Mouse (Mus musculus): ENCODE measurements around the gene Gpr146. TPM values are rescaled to one million over a fixed set of nuclear protein-coding genes. Genes with fewer than 3 reads are reported as not detected.

Gpr146 gene
- polyA plus RNA-seq, 1 experiment, result 11.7 TPM

DNA sequence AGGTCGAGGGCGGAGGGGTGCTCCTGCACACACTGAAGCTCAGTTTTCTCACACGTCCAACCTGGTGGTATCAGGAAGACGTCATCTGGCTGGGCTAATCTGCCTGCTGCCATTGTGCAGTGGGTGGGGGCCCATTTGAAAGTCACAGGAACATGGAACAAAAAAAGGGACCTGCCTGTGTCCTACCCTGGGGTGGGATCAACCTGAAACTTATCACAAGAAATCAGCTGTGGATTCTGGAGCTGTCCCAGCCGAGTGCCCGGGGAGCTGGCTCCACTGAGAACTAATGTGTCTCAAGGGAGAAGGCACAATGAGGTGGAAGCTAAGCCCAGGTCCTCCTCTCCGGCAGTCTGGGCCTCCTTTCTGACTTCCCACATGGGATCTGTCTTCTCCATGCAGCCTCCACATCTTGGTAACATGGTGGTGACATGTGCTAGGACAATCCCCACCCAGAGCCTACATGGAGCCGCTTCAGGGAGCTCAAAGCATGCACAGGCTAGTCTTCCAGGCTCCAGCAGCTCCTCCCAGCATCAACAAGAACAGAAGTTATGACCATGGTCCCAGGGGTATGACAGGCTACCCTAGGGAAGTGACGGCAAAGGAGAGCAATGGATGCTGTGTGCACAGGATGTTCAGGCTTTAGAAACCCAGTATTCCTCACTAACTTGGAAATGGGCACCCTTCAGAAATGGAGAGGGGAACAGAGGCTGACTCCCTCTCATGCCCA lies 56.5 kb downstream of the Gpr146 start:
- Histone ChIP-seq H3K4me2 (ENCODE audit: low read depth) (no peak overlapping the region), H3K36me3 (ENCODE audit: control insufficient read depth, insufficient read depth) (no peaks in the 10 kb centered on the region), H3K4me3 (no peak overlapping the region), H3K27me3 (ENCODE audit: control insufficient read depth, insufficient read depth, insufficient read length) (no peaks in the 10 kb centered on the region), H3ac (ENCODE audit: control insufficient read depth, insufficient read length) (no peak overlapping the region), H3K79me2 (ENCODE audit: control insufficient read depth, insufficient read depth) (no peaks in the 10 kb centered on the region)
- TF ChIP-seq TCF3 (IDR thresholded peaks at IDR 0.05; ENCODE audit: insufficient read length, low read depth) (no peak), USF1 (IDR thresholded peaks at IDR 0.05; ENCODE audit: low read depth) (no peak), POLR2AphosphoS2 (IDR thresholded peaks at IDR 0.05; ENCODE audit: insufficient read length, low read depth) (no peak), CEBPB (IDR thresholded peaks at IDR 0.05; ENCODE audit: insufficient read depth, poor library complexity, severe bottlenecking) (no peak)

GRCm38 (mm10) chr5:139434940-139435339 lies 57.4 kb downstream of the Gpr146 start:
- Histone ChIP-seq H3K27me3 (ENCODE audit: control insufficient read depth, insufficient read depth, insufficient read length) (no peaks in the 10 kb centered on the region), H3K79me2 (ENCODE audit: control insufficient read depth, insufficient read depth) (no peaks in the 10 kb centered on the region), H3K36me3 (ENCODE audit: control insufficient read depth, insufficient read depth) (no peaks in the 10 kb centered on the region), H3ac (ENCODE audit: control insufficient read depth, insufficient read length) (no peak overlapping the region), H3K4me2 (ENCODE audit: low read depth) (no peak overlapping the region), H3K4me3 (no peak overlapping the region)
- TF ChIP-seq TCF3 (IDR thresholded peaks at IDR 0.05; ENCODE audit: insufficient read length, low read depth) (no peak), E2F4 (IDR thresholded peaks at IDR 0.05; ENCODE audit: insufficient read depth) (no peak), TCF12 (IDR thresholded peaks at IDR 0.05; ENCODE audit: insufficient read depth, poor library complexity, severe bottlenecking) (no peak), MAX (IDR thresholded peaks at IDR 0.05; ENCODE audit: low read depth) (no peak), MYOG (IDR thresholded peaks at IDR 0.05; ENCODE audit: control insufficient read depth in 1 of 3, insufficient read depth in 1 of 3, insufficient read length in 2 of 3, low read depth in 2 of 3) (no peak)

- no peak overlapping the region for H3K4me3 ChIP-seq
- no peak for TF ChIP-seq MYOG (IDR thresholded peaks at IDR 0.05; ENCODE audit: control insufficient read depth in 1 of 3, insufficient read depth in 1 of 3, insufficient read length in 2 of 3, low read depth in 2 of 3)
- no peak for TF ChIP-seq SRF (IDR thresholded peaks at IDR 0.05; ENCODE audit: control insufficient read depth, insufficient read length, low read depth)
- TF ChIP-seq E2F4 (IDR thresholded peaks at IDR 0.05; ENCODE audit: insufficient read depth), result no peak
- no peaks in the 10 kb centered on the region for H3K27me3 ChIP-seq (ENCODE audit: control insufficient read depth, insufficient read depth, insufficient read length)
- no peak overlapping the region for H3K4me2 ChIP-seq (ENCODE audit: low read depth)
- no peaks in the 10 kb centered on the region for H3K79me2 ChIP-seq (ENCODE audit: control insufficient read depth, insufficient read depth)
- H3ac ChIP-seq (ENCODE audit: control insufficient read depth, insufficient read length), result no peak overlapping the region
- H3K36me3 ChIP-seq (ENCODE audit: control insufficient read depth, insufficient read depth), result no peaks in the 10 kb centered on the region
Observed at GRCm38 (mm10) chr5:139437769-139438168, 60.3 kb downstream of the Gpr146 start.

GRCm38 (mm10) chr5:139438440-139438839 lies 60.9 kb downstream of the Gpr146 start:
- Histone ChIP-seq H3ac (ENCODE audit: control insufficient read depth, insufficient read length) (no peak overlapping the region), H3K79me2 (ENCODE audit: control insufficient read depth, insufficient read depth) (no peaks in the 10 kb centered on the region), H3K4me3 (no peak overlapping the region), H3K27me3 (ENCODE audit: control insufficient read depth, insufficient read depth, insufficient read length) (no peaks in the 10 kb centered on the region), H3K36me3 (ENCODE audit: control insufficient read depth, insufficient read depth) (no peaks in the 10 kb centered on the region), H3K4me2 (ENCODE audit: low read depth) (no peak overlapping the region)
- TF ChIP-seq E2F4 (IDR thresholded peaks at IDR 0.05; ENCODE audit: insufficient read depth), result no peak

DNA sequence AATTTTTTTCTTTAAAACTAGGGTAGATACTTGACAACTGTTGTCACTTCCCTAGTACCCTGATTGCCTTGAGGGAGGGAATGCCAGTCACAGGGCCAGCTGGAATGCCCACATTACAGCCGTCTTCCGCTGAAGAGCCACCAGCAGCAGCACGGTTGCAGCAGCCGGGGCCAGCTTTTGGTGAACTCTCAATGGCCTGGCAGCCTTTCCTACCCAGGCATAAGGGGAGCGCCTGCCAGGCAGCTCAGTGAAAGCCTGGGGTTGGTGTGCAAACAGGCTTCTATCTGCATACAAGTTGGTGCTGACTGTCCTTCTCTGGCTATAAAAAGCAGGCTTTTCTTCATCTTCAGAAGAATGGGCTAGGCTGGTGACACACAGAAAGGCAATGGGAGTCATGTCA lies 63.0 kb downstream of the Gpr146 start:
- H3K4me2 ChIP-seq (ENCODE audit: low read depth), result no peak overlapping the region
- no peaks in the 10 kb centered on the region for H3K27me3 ChIP-seq (ENCODE audit: control insufficient read depth, insufficient read depth, insufficient read length)
- H3K36me3 ChIP-seq (ENCODE audit: control insufficient read depth, insufficient read depth), result no peaks in the 10 kb centered on the region
- H3ac ChIP-seq (ENCODE audit: control insufficient read depth, insufficient read length), result no peak overlapping the region
- no peaks in the 10 kb centered on the region for H3K79me2 ChIP-seq (ENCODE audit: control insufficient read depth, insufficient read depth)
- no peak overlapping the region for H3K4me3 ChIP-seq
- TF ChIP-seq REST (IDR thresholded peaks at IDR 0.05; ENCODE audit: insufficient read depth, insufficient read length), result no peak
- no peak for TF ChIP-seq POLR2AphosphoS2 (IDR thresholded peaks at IDR 0.05; ENCODE audit: insufficient read length, low read depth)
- no peak for TF ChIP-seq CEBPB (IDR thresholded peaks at IDR 0.05; ENCODE audit: insufficient read depth, poor library complexity, severe bottlenecking)
- TF ChIP-seq MYOD1 (IDR thresholded peaks at IDR 0.05; ENCODE audit: control insufficient read depth in 1 of 3, insufficient read length in 2 of 3, low read depth in 2 of 3), result no peak
- no peak for TF ChIP-seq USF1 (IDR thresholded peaks at IDR 0.05; ENCODE audit: low read depth)
- no peak for TF ChIP-seq POLR2A (IDR thresholded peaks at IDR 0.05; ENCODE audit: insufficient read length, low read depth)
- no peak for TF ChIP-seq TCF3 (IDR thresholded peaks at IDR 0.05; ENCODE audit: insufficient read length, low read depth)
- no peak for TF ChIP-seq MYOG (IDR thresholded peaks at IDR 0.05; ENCODE audit: control insufficient read depth in 1 of 3, insufficient read depth in 1 of 3, insufficient read length in 2 of 3, low read depth in 2 of 3)
- no peak for TF ChIP-seq E2F4 (IDR thresholded peaks at IDR 0.05; ENCODE audit: insufficient read depth)
- TF ChIP-seq TCF12 (IDR thresholded peaks at IDR 0.05; ENCODE audit: insufficient read depth, poor library complexity, severe bottlenecking), result no peak
- TF ChIP-seq SRF (IDR thresholded peaks at IDR 0.05; ENCODE audit: control insufficient read depth, insufficient read length, low read depth), result no peak
- TF ChIP-seq MAX (IDR thresholded peaks at IDR 0.05; ENCODE audit: low read depth), result no peak
